Mouse (Mus musculus): ENCODE data around the gene Dstyk. TPM values are rescaled to one million over a fixed set of nuclear protein-coding genes. Genes with fewer than 3 reads are reported as not detected.
A peak's percentile ranks its signal among the peaks of the same experiment; 100 is the strongest.

Dstyk gene
- total RNA-seq, 2 experiments from 2014 or later = 32.4 to 32.6 TPM

GRCm38 (mm10) chr1:132385711-132386110 is 31.6 kb upstream of the Dstyk start:
- intact Hi-C loops (cut with DNase I) = loop anchor here (10.0 kb wide), 1 partner anchor 209 kb away; no protein-coding TSS in a partner anchor
- no peak for DNase-seq (ENCODE audit: low spot score in 2 of 2)

DNA sequence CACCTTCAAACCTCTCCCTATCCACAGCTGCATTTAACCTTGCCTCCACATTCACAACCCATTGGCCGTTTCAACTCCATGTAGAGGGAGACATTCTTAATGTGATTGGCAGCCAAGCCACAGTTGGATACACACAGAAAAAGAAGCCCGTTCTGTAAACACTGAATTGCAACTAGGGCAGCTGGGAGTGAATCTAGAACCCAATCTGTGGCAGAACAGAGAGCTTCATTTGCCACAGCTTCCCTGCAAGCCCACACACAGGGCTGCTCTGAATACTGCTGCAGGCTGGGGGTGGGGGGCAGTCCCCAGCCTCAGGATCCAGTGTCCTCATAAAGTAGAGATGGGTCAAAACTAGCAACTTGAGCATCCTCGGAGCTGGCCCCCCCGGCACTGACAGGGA is 31.1 kb upstream of the Dstyk start:
- intact Hi-C loops (cut with DNase I) = loop anchor here (10.0 kb wide), 1 partner anchor 209 kb away; no protein-coding TSS in a partner anchor
- DNase-seq (ENCODE audit: low spot score in 2 of 2) = peak; percentile 56 to 77

GRCm38 (mm10) chr1:132387943-132388342 is 29.4 kb upstream of the Dstyk start:
- DNase-seq (ENCODE audit: low spot score in 2 of 2) = peak in 1 of 2 experiments; percentile 45
- intact Hi-C loops (cut with DNase I) = loop anchor here (10.0 kb wide), 1 partner anchor 207 kb away; no protein-coding TSS in a partner anchor

DNA sequence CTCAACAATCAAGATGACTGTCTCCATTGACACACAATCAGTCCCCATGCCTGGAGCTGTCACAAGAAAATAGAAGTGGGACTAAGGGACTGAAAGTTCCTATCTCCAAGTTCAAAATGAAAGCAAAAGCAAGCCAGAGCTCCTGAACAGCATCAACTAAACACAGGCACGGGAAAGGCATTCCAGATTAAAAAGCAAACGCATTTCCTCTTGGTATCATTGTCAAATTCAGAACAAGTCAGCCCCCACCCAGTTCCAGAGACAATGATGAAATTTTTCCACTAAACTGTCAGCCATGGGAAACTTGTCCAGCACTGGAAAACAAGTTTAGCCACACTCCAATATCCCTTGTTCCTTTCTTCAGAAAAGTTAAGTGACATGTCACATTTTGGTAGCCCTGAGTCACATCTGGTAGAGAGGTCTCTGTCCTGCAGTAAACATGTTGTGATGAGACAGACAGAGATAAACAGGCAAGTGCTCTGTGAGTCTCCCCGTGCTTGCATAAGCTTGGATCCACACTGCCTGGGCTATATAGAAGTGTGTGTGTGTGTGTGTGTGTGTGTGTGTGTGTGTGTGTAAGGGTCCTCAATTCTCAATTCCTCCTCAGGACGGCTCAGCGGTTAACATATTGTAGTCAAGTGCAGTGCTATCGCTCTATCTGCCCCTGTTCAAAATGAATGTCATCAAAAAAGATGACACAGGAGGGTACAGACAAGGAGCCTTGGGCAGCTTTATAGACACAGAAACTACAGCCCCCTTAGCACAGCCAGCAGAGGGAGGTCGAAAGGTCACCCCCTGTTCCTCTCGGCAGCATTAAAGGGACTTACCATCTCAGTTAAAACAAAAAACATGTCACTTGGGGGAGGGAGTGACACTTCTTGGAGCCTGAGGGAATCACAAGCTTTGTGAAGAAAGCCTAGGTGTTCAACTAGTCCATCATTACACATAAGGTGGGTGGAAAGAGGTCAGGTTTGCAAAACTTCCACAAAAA is 28.2 kb upstream of the Dstyk start:
- intact Hi-C loops (cut with DNase I) = loop anchor here (10.0 kb wide), 1 partner anchor 206 kb away; no protein-coding TSS in a partner anchor
- DNase-seq (ENCODE audit: low spot score in 2 of 2) = no peak

DNA sequence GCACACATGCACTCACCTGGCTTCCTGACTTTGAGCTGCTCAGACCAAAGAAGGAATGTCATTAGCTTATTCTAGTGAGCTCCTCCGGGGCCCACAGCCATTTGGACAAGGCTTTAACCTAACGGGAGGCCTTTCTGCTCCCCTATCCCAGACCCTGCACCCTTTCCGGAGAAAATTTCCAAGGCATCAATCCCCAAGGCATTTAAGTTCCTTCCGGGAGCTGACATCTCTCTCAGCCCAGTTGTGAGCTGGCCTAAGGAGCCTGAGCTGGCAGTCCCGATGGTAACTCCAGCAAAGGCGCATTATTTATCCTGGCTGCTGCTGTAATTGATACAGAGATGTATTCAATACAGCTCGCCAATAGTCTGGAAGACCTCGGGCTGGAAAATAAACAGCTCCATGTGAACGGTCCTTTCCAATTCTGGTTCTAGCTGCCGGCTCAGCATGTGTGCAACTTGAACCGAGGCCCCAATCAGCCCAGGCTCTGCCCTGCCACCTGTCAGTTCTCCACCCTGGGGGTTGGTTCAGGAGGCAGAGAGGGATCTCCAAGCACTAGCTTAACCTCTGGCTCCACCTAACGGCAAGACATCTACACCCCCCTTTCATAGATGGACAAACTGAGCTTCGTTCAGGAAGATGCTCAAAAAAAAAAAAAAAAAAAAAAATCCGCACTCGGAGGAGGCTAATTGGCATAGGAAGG is 27.3 kb upstream of the Dstyk start:
- intact Hi-C loops (cut with DNase I) = loop anchor here (10.0 kb wide), 1 partner anchor 205 kb away; no protein-coding TSS in a partner anchor
- peak in 1 of 2 experiments; percentile 59 for DNase-seq (ENCODE audit: low spot score in 2 of 2)

GRCm38 (mm10) chr1:132390691-132391579 is 26.4 kb upstream of the Dstyk start, which contains the start of gene Tmcc2:
TSS of gene Tmcc2 (minus strand) at chr1:132391281.
- intact Hi-C loops (cut with DNase I) = no loop called here
- DNase-seq (ENCODE audit: low spot score in 2 of 2) = no peak

DNA sequence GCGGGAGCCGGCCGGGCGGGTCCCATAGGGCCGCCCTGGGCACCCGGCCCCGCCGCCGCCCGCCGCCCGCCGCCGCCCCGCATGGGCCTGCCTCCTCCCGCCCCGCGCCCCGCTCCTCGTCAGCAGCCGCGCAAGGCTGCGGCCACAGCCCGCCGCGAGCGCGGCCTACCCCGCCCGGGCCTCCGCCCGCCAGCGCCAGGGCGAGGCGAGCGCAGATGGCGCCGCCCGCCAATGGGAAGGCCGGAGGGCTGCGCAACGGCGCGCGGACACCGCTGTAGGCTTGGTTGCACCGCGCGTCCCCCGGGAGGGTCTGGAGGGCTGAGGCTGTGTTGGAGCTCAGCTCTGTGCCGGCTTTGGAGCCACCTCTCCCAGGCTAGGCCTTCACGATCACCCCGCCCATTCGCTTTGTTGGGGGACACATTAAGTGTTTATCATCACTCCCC is 25.8 kb upstream of the Dstyk start:
- intact Hi-C loops (cut with DNase I) = no loop called here
- DNase-seq (ENCODE audit: low spot score in 2 of 2) = peak in 1 of 2 experiments; percentile 69

GRCm38 (mm10) chr1:132392872-132393271 is 24.5 kb upstream of the Dstyk start:
- intact Hi-C loops (cut with DNase I) = no loop called here
- no peak for DNase-seq (ENCODE audit: low spot score in 2 of 2)

- intact Hi-C loops (cut with DNase I) = no loop called here
- no peak for DNase-seq (ENCODE audit: low spot score in 2 of 2)
Measured at GRCm38 (mm10) chr1:132396705-132397104, 20.6 kb upstream of the Dstyk start.

DNA sequence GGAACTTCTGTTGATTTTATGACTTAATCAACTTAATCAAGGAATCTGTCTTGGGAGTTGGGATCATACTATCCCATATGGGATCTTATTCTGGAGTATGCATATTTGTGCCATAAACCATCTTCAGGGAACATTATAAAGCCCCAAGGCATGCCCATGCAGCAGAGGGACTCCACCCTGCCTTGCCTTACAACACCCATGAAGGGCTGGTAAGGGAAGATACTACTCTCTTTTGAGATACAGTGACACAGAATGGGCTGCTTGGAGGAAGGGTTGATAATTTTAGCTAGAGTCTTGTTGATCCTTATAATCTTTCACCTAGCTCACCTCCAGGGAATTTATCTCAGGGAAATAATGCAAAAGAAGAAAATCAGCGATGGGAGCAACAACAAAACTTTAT is 16.8 kb upstream of the Dstyk start:
- intact Hi-C loops (cut with DNase I) = no loop called here
- no peak for DNase-seq (ENCODE audit: low spot score in 2 of 2)

DNA sequence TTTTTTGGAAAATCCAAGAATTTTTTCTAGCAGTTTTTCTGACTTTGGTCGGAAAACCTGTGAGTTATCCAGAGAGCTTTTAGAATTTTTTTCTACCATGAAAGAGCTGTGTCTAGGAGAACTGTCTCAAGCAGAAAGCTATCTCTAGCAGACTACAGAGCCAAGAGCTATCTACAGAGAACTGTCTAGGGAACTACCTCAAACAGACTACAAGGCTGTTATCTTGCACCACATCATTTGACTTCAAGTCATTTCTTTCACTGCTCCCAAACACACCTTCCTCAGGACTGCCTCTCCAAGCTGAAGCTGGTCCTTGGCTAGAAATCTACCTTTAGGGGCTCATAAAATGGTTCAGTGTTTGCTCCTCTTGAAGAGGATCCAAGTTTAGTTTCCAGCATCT is 15.5 kb upstream of the Dstyk start:
- intact Hi-C loops (cut with DNase I) = no loop called here
- no peak for DNase-seq (ENCODE audit: low spot score in 2 of 2)

- intact Hi-C loops (cut with DNase I) = no loop called here
- DNase-seq (ENCODE audit: low spot score in 2 of 2) = no peak
Measured at GRCm38 (mm10) chr1:132410657-132411056, 6.7 kb upstream of the Dstyk start.

DNA sequence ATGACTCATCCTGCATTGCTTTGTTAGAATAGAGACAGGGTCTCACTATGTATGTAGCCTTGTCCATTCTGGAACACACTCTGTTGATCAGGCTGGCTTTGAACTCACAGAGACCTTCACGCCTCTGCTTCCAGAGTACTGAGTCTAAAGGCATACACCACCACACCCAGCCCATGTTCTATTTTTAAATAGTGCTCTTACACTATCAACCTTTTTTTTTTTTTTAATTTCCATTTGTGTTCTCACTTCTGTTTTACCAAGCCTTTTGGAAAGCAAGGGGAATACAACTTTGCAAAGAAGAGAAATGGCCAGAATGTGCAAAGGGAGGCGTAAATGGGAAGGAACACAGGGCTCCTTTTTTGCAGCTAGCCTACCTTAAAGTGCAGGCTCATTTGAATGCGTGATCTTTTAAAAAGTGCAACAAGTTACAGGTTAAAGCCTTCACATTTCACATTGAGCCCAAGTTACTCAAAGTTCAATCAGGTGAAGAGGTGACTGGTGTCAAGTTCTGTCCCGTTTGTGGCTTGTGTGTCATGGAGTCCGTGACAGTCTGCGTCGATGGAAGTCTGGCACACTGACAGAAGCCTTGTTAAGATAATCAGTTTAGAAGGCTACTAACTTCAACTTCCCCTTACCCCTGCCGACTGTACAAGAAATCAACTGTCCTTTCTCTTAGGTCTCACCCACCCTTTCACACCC is 962 bp upstream of the Dstyk start:
- intact Hi-C loops (cut with DNase I) = no loop called here
- DNase-seq (ENCODE audit: low spot score in 2 of 2) = no peak

DNA sequence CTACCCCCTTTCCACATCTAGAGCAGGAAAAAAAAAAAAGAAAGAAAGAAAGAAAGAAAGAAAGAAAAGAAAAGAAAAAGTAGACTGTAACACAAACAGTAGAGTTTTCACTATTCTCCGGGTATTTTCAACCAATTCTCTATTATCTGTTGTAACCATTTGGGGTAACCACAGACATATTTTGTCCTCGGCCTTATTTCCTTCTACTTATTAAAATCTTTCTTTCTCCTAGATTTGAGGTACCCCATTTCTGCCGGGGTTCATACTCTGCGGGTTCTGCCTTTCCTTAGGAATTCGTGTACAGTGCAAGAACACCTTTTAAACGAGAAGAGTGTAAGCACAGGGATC is 438 bp upstream of the Dstyk start:
- intact Hi-C loops (cut with DNase I) = no loop called here
- no peak for DNase-seq (ENCODE audit: low spot score in 2 of 2)

DNA sequence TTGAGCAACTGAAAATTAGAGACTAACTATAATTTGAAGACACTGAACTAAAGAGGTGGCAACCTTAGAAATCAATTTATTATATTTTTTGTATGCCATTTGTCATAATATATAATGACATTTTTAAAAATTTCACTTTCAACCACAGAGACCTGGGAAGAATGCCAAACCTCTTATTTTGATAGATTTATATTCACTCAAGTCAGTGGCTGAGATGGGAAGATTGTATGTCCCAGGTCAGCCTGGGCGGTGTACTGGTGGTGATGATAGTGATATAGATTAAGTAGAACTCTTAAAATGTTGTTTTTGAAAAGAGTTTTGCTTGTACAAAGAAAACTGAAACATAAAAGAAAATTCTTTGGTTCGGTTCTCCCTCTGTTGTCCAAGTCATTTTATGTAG is 2.9 kb downstream of the Dstyk start:
- no peak for DNase-seq (ENCODE audit: low spot score in 2 of 2)
- intact Hi-C loops (cut with DNase I) = no loop called here

DNA sequence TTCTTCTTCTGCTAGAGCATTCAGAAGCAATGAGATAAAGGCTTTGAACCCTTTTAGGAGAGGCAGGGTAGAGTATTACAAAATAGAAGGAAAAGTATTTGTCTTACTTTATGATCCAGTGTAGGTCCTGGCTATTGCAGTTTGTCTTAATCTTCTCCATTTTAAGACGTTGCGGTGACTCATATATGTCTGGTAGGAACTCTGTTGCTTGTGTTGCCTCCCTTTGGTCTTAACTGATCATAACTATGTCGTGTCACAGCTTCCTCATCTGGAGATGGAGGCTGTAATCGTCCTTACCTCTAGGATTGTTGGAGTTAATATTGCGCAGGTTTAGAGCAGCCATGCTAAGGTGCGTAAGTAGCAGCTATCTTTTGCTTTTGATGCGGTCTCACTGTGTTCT is 3.3 kb downstream of the Dstyk start:
- DNase-seq (ENCODE audit: low spot score in 2 of 2) = no peak
- intact Hi-C loops (cut with DNase I) = no loop called here

GRCm38 (mm10) chr1:132422912-132423696 is 5.7 kb downstream of the Dstyk start:
- intact Hi-C loops (cut with DNase I) = no loop called here

DNA sequence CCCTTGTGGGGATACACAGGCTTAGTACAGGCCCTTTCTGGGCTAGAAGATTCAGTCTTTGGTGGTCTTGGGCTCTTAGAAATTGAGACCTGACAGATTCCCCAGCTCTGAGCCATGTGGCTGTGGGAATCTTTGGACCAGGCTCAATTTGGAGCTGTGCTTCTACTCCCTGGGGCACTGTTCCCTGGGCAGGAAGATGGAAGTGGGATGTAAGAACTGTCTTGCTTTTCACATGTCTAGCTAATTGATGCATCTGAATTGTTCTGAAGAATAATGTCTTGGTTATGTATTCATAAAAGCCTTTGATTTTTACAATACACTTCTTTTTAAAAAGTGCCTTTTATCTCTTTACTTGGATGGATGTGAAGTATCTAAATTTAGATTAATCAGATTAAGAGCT is 8.2 kb downstream of the Dstyk start:
- no peak for DNase-seq (ENCODE audit: low spot score in 2 of 2)
- intact Hi-C loops (cut with DNase I) = loop anchor here (5.0 kb wide), 1 partner anchor 53 kb away; no protein-coding TSS in a partner anchor

More at GRCm38 (mm10) chr1:132422912-132423696, 5.7 kb downstream of the Dstyk start:
- no peak for DNase-seq (ENCODE audit: low spot score in 2 of 2)

Data from left cerebral cortex, postnatal 14 days (tissue).